Mouse (Mus musculus): ENCODE measurements around the gene Vgll4. TPM values are rescaled to one million over a fixed set of nuclear protein-coding genes. Genes with fewer than 3 reads are reported as not detected.

Gene Vgll4
- total and polyA plus RNA-seq, 2 experiments: 24.3 to 44.5 TPM

DNA sequence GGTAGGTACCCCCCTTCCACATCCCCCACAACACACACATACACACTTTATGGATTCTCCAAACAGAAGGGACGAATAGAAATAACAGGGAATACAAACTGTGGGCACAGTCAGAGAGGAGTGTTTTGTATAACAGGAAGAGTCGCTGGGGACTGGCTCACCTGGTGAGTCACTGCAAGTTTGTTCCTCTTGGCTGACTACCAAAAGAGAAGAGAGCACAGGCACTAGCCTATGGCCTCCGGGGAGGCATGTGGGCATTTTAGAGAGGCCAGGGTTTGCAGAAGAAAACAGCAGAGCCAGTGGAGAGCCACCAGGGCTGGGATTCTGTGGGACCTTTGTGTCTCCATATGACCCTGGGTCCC is 18.8 kb upstream of the Vgll4 start:
- DNase-seq (ENCODE audit: extremely low read depth, low read depth, low spot score): no peak
- TF ChIP-seq CTCF (IDR thresholded peaks at IDR 0.05; ENCODE audit: low read depth, low read length): no peak
- TF ChIP-seq POLR2A (IDR thresholded peaks at IDR 0.05; ENCODE audit: extremely low read depth, insufficient read depth, low read length): no peak
- Histone ChIP-seq H3K27me3 (ENCODE audit: control insufficient read depth, insufficient read depth, low read length) (no peaks in the 10 kb centered on the region), H3K36me3 (ENCODE audit: control insufficient read depth, insufficient read depth, low read length) (no peaks in the 10 kb centered on the region), H3K4me1 (ENCODE audit: control insufficient read depth, insufficient read depth, low read length) (no peaks in the 10 kb centered on the region), H3K4me3 (ENCODE audit: insufficient read depth, low read depth, low read length) (no peak overlapping the region), H3K9ac (ENCODE audit: low read depth, low read length) (no peak overlapping the region), H3K79me2 (ENCODE audit: control insufficient read depth, insufficient read depth, low read length) (no peaks in the 10 kb centered on the region), H3K27ac (replicated peaks; ENCODE audit: insufficient read depth, low read depth, low read length) (no peak overlapping the region)
- WGBS: 40% methylated on average over 3 of the region's 3 CpGs

DNA sequence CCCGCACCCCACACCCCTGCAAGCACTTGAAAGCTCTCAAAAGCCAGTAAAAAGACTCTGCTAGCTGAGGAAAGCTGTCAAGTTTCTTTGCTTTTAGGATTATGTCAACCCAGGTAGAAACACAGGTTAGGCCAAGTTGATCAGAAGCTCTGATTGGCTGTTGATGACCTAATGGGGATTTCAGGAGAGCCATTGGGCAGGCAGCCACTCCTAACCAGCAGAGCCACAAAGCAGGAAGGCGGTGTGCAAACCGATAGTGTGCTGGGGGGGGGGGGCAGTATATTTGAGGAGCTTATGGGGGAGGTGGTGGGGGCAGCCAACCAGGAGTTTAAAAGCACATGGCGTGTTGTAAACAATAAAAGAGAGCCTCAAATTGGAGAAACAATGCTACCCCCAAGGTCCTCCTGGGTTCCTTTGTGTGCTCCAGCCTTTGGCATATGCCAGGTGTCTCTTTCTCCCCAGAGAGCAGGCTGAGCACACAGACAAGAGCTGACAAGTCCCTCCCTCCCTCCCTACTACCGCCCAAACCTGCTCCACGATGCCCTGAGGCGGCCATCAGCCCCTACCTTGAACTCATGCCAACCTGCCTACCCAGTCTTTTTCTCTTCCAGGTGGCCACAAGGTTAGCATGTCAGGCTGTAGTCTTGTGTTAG is 18.3 kb upstream of the Vgll4 start:
- Histone ChIP-seq H3K4me1 (ENCODE audit: control insufficient read depth, insufficient read depth, low read length) (no peaks in the 10 kb centered on the region), H3K27me3 (ENCODE audit: control insufficient read depth, insufficient read depth, low read length) (no peaks in the 10 kb centered on the region), H3K36me3 (ENCODE audit: control insufficient read depth, insufficient read depth, low read length) (no peaks in the 10 kb centered on the region), H3K79me2 (ENCODE audit: control insufficient read depth, insufficient read depth, low read length) (no peaks in the 10 kb centered on the region), H3K4me3 (ENCODE audit: insufficient read depth, low read depth, low read length) (no peak overlapping the region), H3K9ac (ENCODE audit: low read depth, low read length) (no peak overlapping the region), H3K27ac (replicated peaks; ENCODE audit: insufficient read depth, low read depth, low read length) (no peak overlapping the region)
- TF ChIP-seq CTCF (IDR thresholded peaks at IDR 0.05; ENCODE audit: low read depth, low read length) (no peak), POLR2A (IDR thresholded peaks at IDR 0.05; ENCODE audit: extremely low read depth, insufficient read depth, low read length) (no peak)
- WGBS: 74% methylated on average over 7 of the region's 7 CpGs
- DNase-seq (ENCODE audit: extremely low read depth, low read depth, low spot score): no peak

DNA sequence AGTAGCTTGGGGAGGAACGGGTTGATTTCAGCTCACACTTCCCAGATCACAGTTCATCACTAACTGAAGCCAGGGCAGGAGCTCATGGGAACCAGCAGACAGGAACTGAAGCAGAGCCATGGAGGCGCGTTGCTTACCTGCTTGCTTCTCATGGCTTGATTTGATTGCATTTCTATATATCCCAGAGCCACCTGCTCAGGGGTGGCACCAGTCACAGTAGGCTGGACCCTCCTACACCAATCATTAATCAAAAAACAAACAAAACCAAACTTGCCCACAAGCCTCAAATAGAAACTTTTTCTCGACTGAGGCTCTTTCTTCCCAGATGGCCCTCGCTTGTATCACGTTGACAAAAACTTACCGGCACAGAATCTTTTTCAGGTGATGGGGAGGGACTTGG is 12.9 kb upstream of the Vgll4 start:
- DNase-seq (ENCODE audit: extremely low read depth, low read depth, low spot score): no peak
- no peaks in the 10 kb centered on the region for H3K27me3 ChIP-seq (ENCODE audit: control insufficient read depth, insufficient read depth, low read length)
- H3K79me2 ChIP-seq (ENCODE audit: control insufficient read depth, insufficient read depth, low read length): no peaks in the 10 kb centered on the region
- no peaks in the 10 kb centered on the region for H3K36me3 ChIP-seq (ENCODE audit: control insufficient read depth, insufficient read depth, low read length)
- WGBS: 32% methylated on average over 7 of the region's 7 CpGs
- no peak for TF ChIP-seq POLR2A (IDR thresholded peaks at IDR 0.05; ENCODE audit: extremely low read depth, insufficient read depth, low read length)
- TF ChIP-seq CTCF (IDR thresholded peaks at IDR 0.05; ENCODE audit: low read depth, low read length): no peak
- no peak overlapping the region for H3K9ac ChIP-seq (ENCODE audit: low read depth, low read length)
- no peak overlapping the region for H3K27ac ChIP-seq (replicated peaks; ENCODE audit: insufficient read depth, low read depth, low read length)
- no peaks in the 10 kb centered on the region; the same call in 1 of the 2 replicates for H3K4me1 ChIP-seq (ENCODE audit: control insufficient read depth, insufficient read depth, low read length)
- no peak overlapping the region for H3K4me3 ChIP-seq (ENCODE audit: insufficient read depth, low read depth, low read length)

DNA sequence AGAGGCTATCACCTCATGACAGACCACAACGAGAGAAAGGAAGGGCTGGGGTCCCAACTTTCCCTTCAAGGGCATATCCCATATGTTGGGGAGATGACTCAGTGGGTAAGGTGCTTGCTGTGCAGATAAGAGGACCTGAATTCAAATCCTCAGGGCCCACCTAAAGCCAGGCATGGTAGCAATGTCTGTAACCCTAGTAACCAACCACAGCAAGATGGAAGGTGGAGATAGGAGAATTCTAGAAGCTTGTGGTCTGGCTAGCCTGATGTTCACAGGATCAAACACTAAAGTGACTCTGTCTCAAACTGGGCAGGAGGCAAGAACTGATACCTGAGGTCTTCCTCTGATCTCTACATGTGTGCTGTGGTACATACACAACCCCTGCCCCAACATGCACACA is 9.9 kb upstream of the Vgll4 start:
- H3K27ac ChIP-seq (replicated peaks; ENCODE audit: insufficient read depth, low read depth, low read length): no peak overlapping the region
- no peak for DNase-seq (ENCODE audit: extremely low read depth, low read depth, low spot score)
- TF ChIP-seq POLR2A (IDR thresholded peaks at IDR 0.05; ENCODE audit: extremely low read depth, insufficient read depth, low read length) (no peak), CTCF (IDR thresholded peaks at IDR 0.05; ENCODE audit: low read depth, low read length) (no peak)
- 69% methylated on average over 1 of the region's 1 CpGs for WGBS
- no peak overlapping the region for H3K9ac ChIP-seq (ENCODE audit: low read depth, low read length)
- no peak overlapping the region for H3K4me3 ChIP-seq (ENCODE audit: insufficient read depth, low read depth, low read length)
- no peaks in the 10 kb centered on the region for H3K36me3 ChIP-seq (ENCODE audit: control insufficient read depth, insufficient read depth, low read length)
- H3K79me2 ChIP-seq (ENCODE audit: control insufficient read depth, insufficient read depth, low read length): no peaks in the 10 kb centered on the region
- no peaks in the 10 kb centered on the region; the same call in 1 of the 2 replicates for H3K4me1 ChIP-seq (ENCODE audit: control insufficient read depth, insufficient read depth, low read length)
- no peaks in the 10 kb centered on the region for H3K27me3 ChIP-seq (ENCODE audit: control insufficient read depth, insufficient read depth, low read length)

DNA sequence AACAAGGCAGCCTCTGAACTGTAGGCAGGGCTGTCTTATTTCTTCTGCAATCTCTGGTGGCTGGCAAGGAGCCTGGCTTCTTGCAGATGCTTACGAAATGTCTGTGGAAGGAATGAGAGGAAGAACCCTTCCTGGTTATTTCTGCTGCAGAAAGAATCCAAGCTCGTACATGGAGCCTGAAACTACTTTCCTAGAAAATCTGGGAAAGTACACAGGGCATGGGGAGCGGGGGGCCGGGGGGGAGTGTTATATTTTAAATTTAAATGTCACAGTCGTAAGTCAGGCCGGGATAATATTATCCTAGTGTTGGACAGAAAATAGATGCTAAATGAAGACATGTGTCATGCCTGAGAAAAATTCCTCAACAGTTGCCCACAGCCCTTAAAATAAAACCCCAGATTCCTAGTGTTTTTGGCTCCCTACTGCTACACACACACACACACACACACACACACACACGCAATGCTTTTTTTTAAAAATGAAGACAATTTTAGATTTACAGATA is 7.2 kb upstream of the Vgll4 start:
- DNase-seq (ENCODE audit: extremely low read depth, low read depth, low spot score): no peak
- Histone ChIP-seq H3K4me3 (ENCODE audit: insufficient read depth, low read depth, low read length) (no peak overlapping the region), H3K9ac (ENCODE audit: low read depth, low read length) (no peak overlapping the region), H3K4me1 (ENCODE audit: control insufficient read depth, insufficient read depth, low read length) (no peaks in the 10 kb centered on the region), H3K27ac (replicated peaks; ENCODE audit: insufficient read depth, low read depth, low read length) (no peak overlapping the region), H3K27me3 (ENCODE audit: control insufficient read depth, insufficient read depth, low read length) (no peaks in the 10 kb centered on the region), H3K36me3 (ENCODE audit: control insufficient read depth, insufficient read depth, low read length) (no peaks in the 10 kb centered on the region), H3K79me2 (ENCODE audit: control insufficient read depth, insufficient read depth, low read length) (no peaks in the 10 kb centered on the region)
- WGBS: 88% methylated on average over 7 of the region's 7 CpGs
- no peak for TF ChIP-seq CTCF (IDR thresholded peaks at IDR 0.05; ENCODE audit: low read depth, low read length)
- TF ChIP-seq POLR2A (IDR thresholded peaks at IDR 0.05; ENCODE audit: extremely low read depth, insufficient read depth, low read length): no peak

DNA sequence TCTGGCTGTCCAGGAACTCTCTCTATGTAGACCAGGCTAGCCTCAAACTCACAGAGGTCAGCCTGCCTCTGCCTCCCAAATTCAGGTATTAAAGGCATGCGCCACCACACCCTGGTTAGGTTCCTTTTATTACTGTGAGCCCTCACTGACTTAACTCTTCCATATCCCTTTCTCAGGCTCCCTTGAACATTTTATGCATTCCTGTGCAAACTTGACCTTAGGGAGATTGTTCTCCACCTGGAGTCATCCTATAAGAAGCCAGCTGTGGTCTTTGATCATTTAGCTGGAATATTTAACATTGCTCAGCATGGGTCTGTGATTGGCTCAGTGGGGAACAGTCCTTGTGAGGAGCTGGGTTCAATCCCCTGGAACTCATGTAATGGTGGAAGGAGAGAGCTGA is 4.5 kb upstream of the Vgll4 start:
- no peak overlapping the region for H3K4me3 ChIP-seq (ENCODE audit: insufficient read depth, low read depth, low read length)
- no peak overlapping the region for H3K27ac ChIP-seq (replicated peaks; ENCODE audit: insufficient read depth, low read depth, low read length)
- WGBS: 91% methylated on average over 1 of the region's 1 CpGs
- H3K79me2 ChIP-seq (ENCODE audit: control insufficient read depth, insufficient read depth, low read length): no peaks in the 10 kb centered on the region
- DNase-seq (ENCODE audit: extremely low read depth, low read depth, low spot score): no peak
- TF ChIP-seq POLR2A (IDR thresholded peaks at IDR 0.05; ENCODE audit: extremely low read depth, insufficient read depth, low read length): no peak
- TF ChIP-seq CTCF (IDR thresholded peaks at IDR 0.05; ENCODE audit: low read depth, low read length): no peak
- no peaks in the 10 kb centered on the region for H3K27me3 ChIP-seq (ENCODE audit: control insufficient read depth, insufficient read depth, low read length)
- H3K36me3 ChIP-seq (ENCODE audit: control insufficient read depth, insufficient read depth, low read length): no peaks in the 10 kb centered on the region
- no peaks in the 10 kb centered on the region for H3K4me1 ChIP-seq (ENCODE audit: control insufficient read depth, insufficient read depth, low read length)
- H3K9ac ChIP-seq (ENCODE audit: low read depth, low read length): no peak overlapping the region

Data from liver, adult 2 months (tissue).